Comparison of ENCODE assay signal across 10 mouse cellular contexts in the genomic region with DNA sequence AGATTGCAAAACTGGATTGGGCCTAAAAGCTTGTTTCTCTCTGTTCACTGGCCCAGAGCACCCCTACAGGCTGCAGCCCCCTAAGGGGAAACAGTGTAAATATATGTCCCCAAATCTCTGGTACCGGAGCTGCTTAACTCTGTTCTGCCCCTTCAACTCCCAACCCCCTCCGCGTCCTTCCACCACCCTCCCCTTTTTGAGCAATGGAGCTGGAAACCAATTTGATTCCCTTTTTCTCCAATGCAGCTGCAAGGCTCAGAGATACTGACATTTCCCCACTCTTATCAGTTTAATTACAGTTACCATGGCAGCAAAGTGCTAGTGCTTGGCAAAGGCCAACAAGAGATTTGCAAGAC.
A peak's percentile ranks its signal among the peaks of the same experiment; 100 is the strongest.
DNase-seq lines count a peak whose midpoint lies in the region; ATAC-seq and TF ChIP-seq lines count a peak whose summit lies in the region.
"Had no signal": no experiment of that assay in that cellular context is flagged by ENCODE, and none has a peak within 500 bp of the region (broad histone marks: within the 10 kb centered on the region; RNA-seq: fewer than 3 reads in every experiment).

No protein-coding gene starts in this region.

- peak overlapping the region; percentile 77 for H3K4me2 ChIP-seq in embryonic facial prominence, embryonic 14.5 days (ENCODE audit: low read depth, low read length)
- H3K4me2 ChIP-seq in intestine, embryonic 16.5 days (ENCODE audit: low read depth, low read length), result no peak overlapping the region
- H3K4me2 ChIP-seq in neural tube, embryonic 15.5 days, result peak overlapping the region; percentile 82

- no peak for DNase-seq in left cerebral cortex, adult 2 months (ENCODE audit: extremely low spot score in 1 of 2, low spot score in 2 of 2)
- no peak for DNase-seq in left cerebral cortex, adult 8-10 months (ENCODE audit: low spot score in 2 of 2)
- DNase-seq in embryonic facial prominence, embryonic 14.5 days (ENCODE audit: low spot score), result peak; percentile 59
- no peak for DNase-seq in thymus, postnatal 0 days (ENCODE audit: low spot score)
- DNase-seq in gastrocnemius, postnatal 25 days, result no peak
- no peak for DNase-seq in frontal cortex, postnatal 25 days (ENCODE audit: low spot score in 2 of 2)
- DNase-seq: cerebellum, adult 9-10 months had no signal

- ATAC-seq in embryonic facial prominence, embryonic 14.5 days (ENCODE audit: low read depth), result no peak
- peak; percentile 69 for ATAC-seq in intestine, embryonic 16.5 days
- ATAC-seq in neural tube, embryonic 15.5 days (ENCODE audit: low FRiP score), result peak; percentile 60

- no peaks in the 10 kb centered on the region for H3K9me3 ChIP-seq in embryonic facial prominence, embryonic 14.5 days (ENCODE audit: control insufficient read depth, low read length)
- no peaks in the 10 kb centered on the region for H3K9me3 ChIP-seq in intestine, embryonic 16.5 days (ENCODE audit: control insufficient read depth, low read length)
- no peaks in the 10 kb centered on the region for H3K9me3 ChIP-seq in neural tube, embryonic 15.5 days (replicated peaks)

- H3K4me3 ChIP-seq in left cerebral cortex, adult 2 months, result peak overlapping the region; percentile 62
- peak overlapping the region; percentile 44 for H3K4me3 ChIP-seq in embryonic facial prominence, embryonic 14.5 days (ENCODE audit: low read depth, low read length)
- peak overlapping the region; percentile 50; the same call in 1 of the 2 replicates for H3K4me3 ChIP-seq in intestine, embryonic 16.5 days (ENCODE audit: low read length)
- H3K4me3 ChIP-seq in neural tube, embryonic 15.5 days (replicated peaks), result peak overlapping the region; percentile 51

- H3K9ac ChIP-seq in embryonic facial prominence, embryonic 14.5 days (ENCODE audit: low read depth, low read length), result peak overlapping the region; percentile 53; the same call in 1 of the 2 replicates
- no peak overlapping the region for H3K9ac ChIP-seq in intestine, embryonic 16.5 days (ENCODE audit: low read depth, low read length)
- H3K9ac ChIP-seq in neural tube, embryonic 15.5 days (replicated peaks), result peak overlapping the region; percentile 54

- intact Hi-C loops in left cerebral cortex, adult 2 months (cut with DNase I), result loop anchor here (5.0 kb wide), 1 partner anchor 248 kb away; no protein-coding TSS in a partner anchor

- no peaks in the 10 kb centered on the region for H3K36me3 ChIP-seq in embryonic facial prominence, embryonic 14.5 days (ENCODE audit: control insufficient read depth, insufficient read depth, low read length)
- no peaks in the 10 kb centered on the region for H3K36me3 ChIP-seq in intestine, embryonic 16.5 days (ENCODE audit: control insufficient read depth, insufficient read depth, low read length)
- H3K36me3 ChIP-seq in neural tube, embryonic 15.5 days, result no peaks in the 10 kb centered on the region

- peaks cover 17% of the 10 kb centered on the region; the same call in 1 of the 2 replicates for H3K4me1 ChIP-seq in embryonic facial prominence, embryonic 14.5 days (ENCODE audit: control insufficient read depth, insufficient read depth, low read length)
- H3K4me1 ChIP-seq in intestine, embryonic 16.5 days (ENCODE audit: control insufficient read depth, insufficient read depth, low read length), result peaks cover 14% of the 10 kb centered on the region
- peaks cover 58% of the 10 kb centered on the region for H3K4me1 ChIP-seq in neural tube, embryonic 15.5 days

- H3K27me3 ChIP-seq in embryonic facial prominence, embryonic 14.5 days (replicated peaks; ENCODE audit: control insufficient read depth, insufficient read depth, low read length), result peaks cover 21% of the 10 kb centered on the region
- H3K27me3 ChIP-seq in intestine, embryonic 16.5 days (replicated peaks; ENCODE audit: control insufficient read depth, insufficient read depth, low read length), result no peaks in the 10 kb centered on the region; the same call in 1 of the 2 replicates
- no peaks in the 10 kb centered on the region for H3K27me3 ChIP-seq in neural tube, embryonic 15.5 days (replicated peaks)

- WGBS in embryonic facial prominence, embryonic 14.5 days, result 8% methylated on average over 3 of the region's 3 CpGs
- 13% methylated on average over 3 of the region's 3 CpGs for WGBS in intestine, embryonic 16.5 days
- WGBS in neural tube, embryonic 15.5 days, result 2% methylated on average over 3 of the region's 3 CpGs

- TF ChIP-seq CTCF in left cerebral cortex, adult 2 months (IDR thresholded peaks at IDR 0.05), result no peak

- H3K27ac ChIP-seq in left cerebral cortex, adult 2 months, result peak overlapping the region; percentile 87
- H3K27ac ChIP-seq in embryonic facial prominence, embryonic 14.5 days (replicated peaks; ENCODE audit: low read depth, low read length), result no peak overlapping the region
- no peak overlapping the region for H3K27ac ChIP-seq in intestine, embryonic 16.5 days (ENCODE audit: low read length)
- H3K27ac ChIP-seq in neural tube, embryonic 15.5 days (replicated peaks), result peak overlapping the region; percentile 85
- H3K27ac ChIP-seq: kidney, postnatal 0 days had no signal

Comparison
In these comparisons a context has a peak if more than half of its experiments do, and no peak if none do; other contexts are left out.
1. H3K27ac ChIP-seq: peak in left cerebral cortex, adult 2 months (single experiment) and neural tube, embryonic 15.5 days (single experiment); none in embryonic facial prominence, embryonic 14.5 days (single experiment) and intestine, embryonic 16.5 days (single experiment).
2. Peak in every context shown above with its lines, with median percentiles within 50 percentile points of each other: H3K4me3 ChIP-seq.